Mouse (Mus musculus) stomach, embryonic 16.5 days (tissue): ENCODE data around the gene Il21r. TPM values are rescaled to one million over a fixed set of nuclear protein-coding genes. Genes with fewer than 3 reads are reported as not detected.

Source experiments
- ATAC-seq: fragments of 200-750 bp; cut with Nextera tagmentation; 2 replicates; pipeline ENCODE4 v1.8.0; 2017; ENCODE audit warnings: moderate number of reproducible peaks, moderate TSS enrichment; ENCODE audit not compliant: insufficient read depth, low FRiP score
- H3K27ac ChIP-seq: fragments of 300-500 bp; sonication (generic); 2 replicates; pipeline ENCODE4 v1.5.1; 2014; ENCODE audit warnings: low read length
- H3K27me3 ChIP-seq: fragments of 300-500 bp; sonication (generic); 2 replicates; pipeline ENCODE4 v1.6.1; 2014; ENCODE audit warnings: low read length, control low read depth, mixed read lengths; ENCODE audit not compliant: control insufficient read depth, insufficient read depth
- H3K36me3 ChIP-seq: fragments of 300-500 bp; sonication (generic); 2 replicates; pipeline ENCODE4 v1.6.1; 2014; ENCODE audit warnings: low read length; ENCODE audit not compliant: control insufficient read depth, insufficient read depth
- H3K4me1 ChIP-seq: fragments of 300-500 bp; sonication (generic); 2 replicates; pipeline ENCODE4 v1.6.1; 2014; ENCODE audit warnings: low read length, control low read depth, mixed read lengths; ENCODE audit not compliant: control insufficient read depth, insufficient read depth
- H3K4me2 ChIP-seq: fragments of 300-500 bp; sonication (generic); 2 replicates; pipeline ENCODE4 v1.6.1; 2014; ENCODE audit warnings: low read depth, low read length, mixed read lengths
- H3K4me3 ChIP-seq: fragments of 300-500 bp; sonication (generic); replicated peaks from 2 replicates; pipeline ENCODE4 v1.5.1; 2014; ENCODE audit warnings: mild to moderate bottlenecking, low read length
- H3K9ac ChIP-seq: fragments of 300-500 bp; sonication (generic); 2 replicates; pipeline ENCODE4 v1.6.1; 2014; ENCODE audit warnings: low read length
- H3K9me3 ChIP-seq: fragments of 300-500 bp; sonication (generic); replicated peaks from 2 replicates; pipeline ENCODE4 v1.6.1; 2016; ENCODE audit warnings: low read length, control low read depth; ENCODE audit not compliant: control insufficient read depth
- WGBS: fragments of 180-500 bp; shearing (Covaris S2); extraction: QIAGEN DNeasy Blood & Tissue Kit; methylation state at CpG from one replicate; pipeline ENCODE4 v1.1.7; 2014; 5-methylcytosine and 5-hydroxymethylcytosine counted together
- polyA plus RNA-seq: library from polyadenylated mRNA; unstranded; fragments of >200 nt; fragmentation: Nextera tagmentation; extraction: Ambion mirVana; gene quantifications from 2 replicates; pipeline ENCODE4 v1.2.1, GENCODE M21; 2015

Gene Il21r
- polyA plus RNA-seq, 1 experiment from 2014 or later, result 0.70 TPM

- no peaks in the 10 kb centered on the region for H3K4me1 ChIP-seq
- no peaks in the 10 kb centered on the region for H3K27me3 ChIP-seq
- H3K36me3 ChIP-seq, result no peaks in the 10 kb centered on the region
- H3K4me3 ChIP-seq, result no peak overlapping the region
- H3K9me3 ChIP-seq, result no peaks in the 10 kb centered on the region
- no peak overlapping the region for H3K4me2 ChIP-seq
- H3K9ac ChIP-seq, result no peak overlapping the region
- no peak for ATAC-seq
- WGBS, result 83% methylated on average over 4 of the region's 4 CpGs
- H3K27ac ChIP-seq, result no peak overlapping the region
Measured at GRCm38 (mm10) chr7:125593831-125594230, 9.4 kb upstream of the Il21r start.

DNA sequence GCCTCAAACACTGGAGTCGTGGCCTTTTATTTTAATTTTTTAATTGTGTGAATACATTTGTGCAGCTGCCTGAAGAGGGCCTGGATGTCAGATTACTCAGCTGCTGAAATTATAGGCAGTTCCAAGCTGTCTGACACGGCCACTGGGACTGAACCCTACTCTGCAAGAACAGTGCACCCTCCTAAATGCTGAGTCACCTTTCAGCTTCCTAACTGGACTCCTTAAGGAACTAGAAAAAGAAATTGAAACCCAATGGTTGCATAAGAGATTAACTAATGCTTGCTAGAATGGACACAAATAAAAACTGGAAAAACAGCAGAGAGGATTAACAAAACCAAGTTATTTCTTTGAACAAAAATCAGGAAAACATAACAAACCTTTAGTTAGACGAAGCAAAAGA is 6.8 kb upstream of the Il21r start:
- H3K27ac ChIP-seq, result no peak overlapping the region
- no peak overlapping the region for H3K4me3 ChIP-seq
- 65% methylated on average over 3 of the region's 3 CpGs for WGBS
- no peaks in the 10 kb centered on the region for H3K9me3 ChIP-seq
- H3K4me1 ChIP-seq, result no peaks in the 10 kb centered on the region
- no peaks in the 10 kb centered on the region for H3K36me3 ChIP-seq
- no peaks in the 10 kb centered on the region for H3K27me3 ChIP-seq
- no peak overlapping the region for H3K9ac ChIP-seq
- no peak for ATAC-seq
- no peak overlapping the region for H3K4me2 ChIP-seq

DNA sequence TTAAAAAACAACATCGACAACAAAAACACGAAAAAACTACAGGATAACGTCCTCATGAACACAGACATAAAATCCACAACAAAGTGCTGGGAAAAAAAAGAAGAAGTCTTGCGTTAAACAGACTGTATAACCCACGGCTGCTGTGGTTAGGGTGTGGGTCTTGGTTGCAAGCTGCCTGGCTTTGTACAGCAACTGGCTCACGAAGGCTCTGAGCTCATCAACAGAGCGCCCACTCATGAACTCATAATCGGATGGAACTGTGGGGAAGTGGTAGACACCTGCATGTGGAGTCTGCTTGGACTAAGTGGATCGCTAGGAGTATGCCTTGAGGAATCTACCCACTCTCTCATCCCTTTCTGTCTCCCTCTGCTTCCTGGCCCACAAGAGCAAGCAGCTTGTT is 6.1 kb upstream of the Il21r start:
- Histone ChIP-seq H3K4me1 (no peaks in the 10 kb centered on the region), H3K36me3 (no peaks in the 10 kb centered on the region), H3K9me3 (no peaks in the 10 kb centered on the region), H3K27ac (no peak overlapping the region), H3K4me3 (no peak overlapping the region), H3K9ac (no peak overlapping the region), H3K27me3 (no peaks in the 10 kb centered on the region), H3K4me2 (no peak overlapping the region)
- 80% methylated on average over 9 of the region's 9 CpGs for WGBS
- ATAC-seq, result no peak

DNA sequence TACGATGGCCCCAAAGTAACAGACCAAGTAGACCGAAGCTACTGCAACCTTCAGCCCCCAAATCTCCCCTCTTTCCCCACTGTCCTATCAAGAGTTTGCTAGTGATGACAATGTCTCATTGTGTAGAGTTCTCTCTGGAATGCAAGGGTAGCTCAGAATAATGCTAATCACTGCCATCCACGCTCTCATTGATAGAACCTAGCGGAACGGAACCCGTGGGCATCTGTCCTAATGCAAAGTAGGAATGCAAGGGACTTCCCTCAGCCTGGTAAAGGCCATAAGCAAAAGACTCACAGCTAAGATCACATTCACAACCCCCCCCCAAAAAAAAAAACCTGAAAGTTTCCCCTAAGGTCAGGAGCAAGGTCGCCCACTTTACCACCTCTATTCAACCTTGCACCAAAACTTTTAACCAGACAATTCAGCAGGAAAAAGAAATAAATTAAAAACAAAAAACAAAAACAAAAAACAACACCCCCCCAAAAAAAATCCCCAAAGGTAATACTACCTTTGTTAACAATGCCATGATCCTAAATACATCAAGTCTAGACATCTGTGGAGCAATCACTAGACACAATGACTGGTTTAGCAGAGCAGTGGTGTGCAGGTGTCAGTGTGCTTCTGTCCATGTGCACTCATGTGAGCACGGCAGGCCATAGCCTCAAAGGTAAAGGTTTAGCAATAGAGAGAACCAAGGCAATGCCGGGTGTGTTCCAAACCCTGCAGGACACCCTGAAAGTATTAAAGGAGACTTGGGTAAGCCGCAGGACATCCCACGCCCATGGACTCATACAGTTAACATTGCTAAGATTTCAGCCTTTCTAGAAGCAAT is 5.5 kb upstream of the Il21r start:
- Histone ChIP-seq H3K9me3 (no peaks in the 10 kb centered on the region), H3K4me3 (no peak overlapping the region), H3K27ac (no peak overlapping the region), H3K4me1 (no peaks in the 10 kb centered on the region), H3K4me2 (no peak overlapping the region), H3K9ac (no peak overlapping the region), H3K36me3 (no peaks in the 10 kb centered on the region), H3K27me3 (no peaks in the 10 kb centered on the region)
- ATAC-seq, result no peak
- 88% methylated on average over 11 of the region's 11 CpGs for WGBS

DNA sequence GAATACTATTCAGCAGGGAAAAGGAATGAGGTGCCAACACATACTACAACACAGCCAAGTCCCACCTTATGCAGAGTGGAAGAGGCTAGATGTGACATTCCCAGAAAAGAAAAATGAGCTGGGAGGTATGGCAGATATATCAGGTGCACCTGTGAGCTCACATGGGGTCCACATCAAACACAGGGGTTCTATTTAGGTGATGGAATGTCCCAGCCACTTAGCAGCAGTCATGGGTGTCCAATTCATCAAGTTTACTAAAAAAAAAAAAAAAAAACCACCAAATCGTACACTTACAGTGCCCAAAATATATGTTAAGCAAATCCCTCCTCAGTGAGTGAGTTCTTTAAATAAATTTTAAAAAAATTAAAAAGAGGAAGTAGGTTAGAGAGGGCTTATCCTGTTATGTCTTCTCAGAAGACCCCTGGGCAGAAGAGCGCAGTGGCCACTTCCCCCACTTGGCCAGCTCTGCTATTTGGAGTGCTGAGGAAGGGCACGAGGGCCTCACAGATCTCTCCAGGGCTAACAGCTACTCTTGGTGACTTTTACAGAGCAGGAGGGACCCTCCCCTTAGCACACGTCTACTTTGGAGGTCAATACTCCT is 3.8 kb upstream of the Il21r start:
- no peak overlapping the region for H3K9ac ChIP-seq
- no peak overlapping the region for H3K4me2 ChIP-seq
- no peaks in the 10 kb centered on the region for H3K9me3 ChIP-seq
- H3K36me3 ChIP-seq, result no peaks in the 10 kb centered on the region
- no peak overlapping the region for H3K27ac ChIP-seq
- no peak for ATAC-seq
- no peaks in the 10 kb centered on the region for H3K4me1 ChIP-seq
- no peak overlapping the region for H3K4me3 ChIP-seq
- 52% methylated on average over 4 of the region's 4 CpGs for WGBS
- no peaks in the 10 kb centered on the region for H3K27me3 ChIP-seq

- no peak for ATAC-seq
- Histone ChIP-seq H3K27me3 (no peaks in the 10 kb centered on the region), H3K9me3 (no peaks in the 10 kb centered on the region), H3K36me3 (no peaks in the 10 kb centered on the region), H3K4me1 (no peaks in the 10 kb centered on the region), H3K27ac (no peak overlapping the region), H3K9ac (no peak overlapping the region), H3K4me2 (no peak overlapping the region), H3K4me3 (no peak overlapping the region)
- WGBS, result 61% methylated on average over 10 of the region's 10 CpGs
Measured at GRCm38 (mm10) chr7:125600136-125600535, 3.1 kb upstream of the Il21r start.

DNA sequence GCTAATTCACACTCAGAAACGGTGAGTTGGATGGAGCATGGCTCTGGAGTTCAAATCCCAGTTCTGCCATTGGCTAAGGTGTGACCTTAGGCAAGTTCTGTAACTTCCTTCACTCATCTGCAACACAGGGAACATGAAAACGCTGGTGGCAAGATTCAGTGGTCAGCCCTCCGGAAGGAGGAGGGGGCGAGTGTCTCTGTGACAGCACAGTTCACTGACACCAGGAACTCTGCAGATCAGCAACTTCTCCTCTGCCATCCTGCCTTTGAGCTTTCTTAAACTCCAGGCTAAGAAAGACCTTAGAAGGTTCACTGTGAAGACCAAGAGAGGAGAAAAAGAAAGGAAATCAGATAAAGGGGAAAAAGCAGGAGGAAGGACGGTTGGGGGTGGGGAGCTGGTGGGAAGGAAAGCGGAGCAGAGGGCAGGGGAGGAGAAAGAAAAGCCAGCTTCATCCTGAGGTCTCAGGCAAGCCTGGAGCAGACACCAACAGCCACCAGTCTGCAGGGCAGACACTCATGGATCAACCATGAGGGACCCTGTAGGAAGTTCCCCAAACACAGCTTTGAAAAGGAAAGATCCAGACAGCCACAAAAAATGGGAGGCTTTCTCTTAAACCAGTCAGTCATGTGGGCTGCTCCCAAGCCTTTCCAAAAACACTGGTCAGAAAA is 2.5 kb upstream of the Il21r start:
- no peak for ATAC-seq

GRCm38 (mm10) chr7:125601280-125601670 is 2.0 kb upstream of the Il21r start:
- Histone ChIP-seq H3K36me3 (no peaks in the 10 kb centered on the region), H3K4me2 (no peak overlapping the region), H3K27me3 (no peaks in the 10 kb centered on the region), H3K4me3 (no peak overlapping the region), H3K9me3 (no peaks in the 10 kb centered on the region), H3K27ac (no peak overlapping the region), H3K4me1 (no peaks in the 10 kb centered on the region), H3K9ac (no peak overlapping the region)
- 83% methylated on average over 6 of the region's 6 CpGs for WGBS
- no peak for ATAC-seq

More for the DNA sequence above, 2.5 kb upstream of the Il21r start:
- WGBS, result 35% methylated on average over 6 of the region's 6 CpGs
- H3K27me3 ChIP-seq, result no peaks in the 10 kb centered on the region
- no peak overlapping the region for H3K9ac ChIP-seq
- no peaks in the 10 kb centered on the region for H3K36me3 ChIP-seq
- H3K4me1 ChIP-seq, result no peaks in the 10 kb centered on the region
- no peaks in the 10 kb centered on the region for H3K9me3 ChIP-seq
- H3K4me3 ChIP-seq, result no peak overlapping the region
- 0 out of 2 replicates have a peak overlapping the region, but pooled peaks have one; percentile 26 for H3K27ac ChIP-seq
- no peak overlapping the region for H3K4me2 ChIP-seq

GRCm38 (mm10) chr7:125601821-125602448 is 1.3 kb upstream of the Il21r start:
- H3K27me3 ChIP-seq, result no peaks in the 10 kb centered on the region
- no peak overlapping the region for H3K27ac ChIP-seq
- H3K36me3 ChIP-seq, result no peaks in the 10 kb centered on the region
- no peak overlapping the region for H3K9ac ChIP-seq
- H3K4me3 ChIP-seq, result no peak overlapping the region
- no peak for ATAC-seq
- H3K4me2 ChIP-seq, result no peak overlapping the region
- 66% methylated on average over 11 of the region's 11 CpGs for WGBS
- H3K9me3 ChIP-seq, result no peaks in the 10 kb centered on the region
- no peaks in the 10 kb centered on the region for H3K4me1 ChIP-seq
